Mouse (Mus musculus): Measurements from ENCODE around the gene Plekhg3. TPM values are rescaled to one million over a fixed set of nuclear protein-coding genes. Genes with fewer than 3 reads are reported as not detected.

Gene Plekhg3
- total RNA-seq, 2 experiments from 2014 or later = 11.1 to 13.7 TPM

- no peak for ATAC-seq (replicated peaks; ENCODE audit: poor library complexity)
These were observed 49.1 kb downstream of the Plekhg3 start for GRCm38 (mm10) chr12:76579806-76580205.

DNA sequence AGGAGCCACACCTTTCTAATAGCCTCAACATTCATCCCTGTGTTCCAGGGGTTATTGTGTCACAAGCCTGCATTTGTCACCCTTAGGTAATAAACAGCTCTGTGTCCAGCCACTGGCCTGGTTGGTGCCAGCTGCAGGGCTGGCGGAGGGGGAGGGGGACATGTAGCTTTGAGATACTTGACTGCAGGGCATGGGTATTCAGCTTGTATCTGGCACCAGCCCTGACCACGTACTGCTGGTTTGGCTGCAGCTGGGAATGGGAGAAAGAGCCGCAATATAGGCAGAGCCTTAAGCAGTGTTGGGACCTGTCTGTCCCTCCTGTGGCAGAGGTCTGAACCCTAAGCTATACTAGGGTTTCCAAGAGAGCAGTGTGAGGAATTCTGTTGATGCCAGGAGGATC is 51.4 kb downstream of the Plekhg3 start:
- ATAC-seq (replicated peaks; ENCODE audit: poor library complexity) = no peak

GRCm38 (mm10) chr12:76582841-76583240 is 52.1 kb downstream of the Plekhg3 start:
- ATAC-seq (replicated peaks; ENCODE audit: poor library complexity) = peak; percentile 68

- ATAC-seq (replicated peaks; ENCODE audit: poor library complexity) = no peak
These were observed 52.8 kb downstream of the Plekhg3 start for GRCm38 (mm10) chr12:76583454-76583853.

DNA sequence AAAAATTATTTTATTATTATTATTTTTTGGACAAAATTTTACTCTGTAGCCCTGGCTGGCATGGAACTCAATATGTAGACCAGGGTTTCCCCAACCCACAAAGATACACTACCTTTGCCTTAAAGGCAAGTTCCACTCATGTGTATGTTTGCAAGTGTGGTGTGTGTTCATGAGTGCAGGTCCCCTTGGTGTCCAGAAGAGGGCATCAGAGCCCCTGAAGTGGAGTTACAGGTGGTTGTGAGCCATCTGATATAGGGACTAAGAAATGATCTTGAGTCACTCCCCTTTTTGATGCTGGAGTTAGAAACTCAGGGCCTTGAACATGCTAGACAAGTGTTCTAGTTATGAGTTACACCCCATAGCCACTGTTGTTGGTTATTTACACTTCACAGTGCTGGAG is 54.3 kb downstream of the Plekhg3 start:
- ATAC-seq (replicated peaks; ENCODE audit: poor library complexity) = no peak

DNA sequence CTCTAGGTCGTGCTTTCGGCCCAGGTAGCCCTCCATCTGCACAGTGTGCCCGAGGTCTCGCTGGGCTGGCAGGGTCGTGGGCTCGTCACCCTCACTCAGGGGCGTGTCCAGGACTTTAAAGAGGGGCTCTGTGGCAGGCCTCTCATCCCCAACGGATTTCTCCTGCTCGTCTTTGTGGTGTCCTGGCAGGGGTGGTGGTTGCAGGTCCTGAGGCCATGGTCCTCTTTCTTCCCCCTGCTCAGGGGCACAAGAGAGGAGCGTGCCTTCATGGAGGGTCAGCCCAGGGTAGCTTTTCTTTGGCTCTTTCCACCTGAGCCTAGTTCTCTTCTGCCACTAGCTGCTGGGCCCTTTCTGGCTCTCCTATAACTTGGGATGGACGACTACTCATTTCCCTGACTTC is 56.7 kb downstream of the Plekhg3 start:
- no peak for ATAC-seq (replicated peaks; ENCODE audit: poor library complexity)

- no peak for ATAC-seq (replicated peaks; ENCODE audit: poor library complexity)
These were observed 58.8 kb downstream of the Plekhg3 start for GRCm38 (mm10) chr12:76589531-76589930.

DNA sequence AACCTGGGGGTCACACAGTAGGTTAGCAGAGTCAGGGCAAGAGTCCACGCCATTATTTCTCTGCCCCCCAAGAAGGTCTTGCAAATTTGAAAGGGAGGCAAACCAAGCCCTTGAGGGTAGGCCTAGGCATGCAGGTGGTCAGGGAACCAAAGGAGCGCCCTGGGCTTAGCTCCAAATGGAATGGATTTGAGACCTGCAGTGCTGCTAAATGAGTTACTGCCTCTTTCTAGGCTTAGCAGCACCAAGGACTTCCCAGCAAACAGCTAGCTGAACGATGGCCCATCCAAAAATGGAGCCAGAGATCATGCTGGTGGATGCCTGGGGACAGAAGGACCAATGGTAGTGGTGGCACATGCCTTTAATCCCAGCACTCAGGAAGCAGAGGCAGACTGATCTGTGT is 60.3 kb downstream of the Plekhg3 start:
- no peak for ATAC-seq (replicated peaks; ENCODE audit: poor library complexity)

GRCm38 (mm10) chr12:76592213-76592612 is 61.5 kb downstream of the Plekhg3 start:
- peak; percentile 27 for ATAC-seq (replicated peaks; ENCODE audit: poor library complexity)

- no peak for ATAC-seq (replicated peaks; ENCODE audit: poor library complexity)
These were observed 62.6 kb downstream of the Plekhg3 start for GRCm38 (mm10) chr12:76593254-76593653.

GRCm38 (mm10) chr12:76593839-76594322 is 63.2 kb downstream of the Plekhg3 start:
- ATAC-seq (replicated peaks; ENCODE audit: poor library complexity) = peak; percentile 80

- ATAC-seq (replicated peaks; ENCODE audit: poor library complexity) = no peak
These were observed 63.9 kb downstream of the Plekhg3 start for GRCm38 (mm10) chr12:76594556-76594955.

DNA sequence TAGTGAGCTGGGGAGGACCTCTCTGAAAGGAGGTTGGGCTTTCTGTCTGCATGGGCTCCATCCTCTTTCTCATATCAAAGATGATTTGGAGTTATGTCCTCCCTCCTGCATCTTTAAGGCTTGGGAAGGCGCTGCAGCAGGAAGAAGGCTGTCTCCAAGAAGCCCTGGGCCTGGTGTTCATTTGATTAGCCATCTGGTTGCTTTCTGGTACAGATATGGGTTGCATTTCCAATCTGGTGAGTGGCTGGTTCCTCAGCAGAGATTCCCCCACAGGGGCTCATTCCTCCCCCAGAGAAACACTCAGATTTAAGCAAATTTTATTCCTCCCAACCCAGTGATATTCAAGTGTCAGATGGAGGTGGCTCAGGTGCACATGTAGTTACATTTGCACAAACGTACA is 65.1 kb downstream of the Plekhg3 start:
- no peak for ATAC-seq (replicated peaks; ENCODE audit: poor library complexity)

GRCm38 (mm10) chr12:76596292-76597023 is 65.8 kb downstream of the Plekhg3 start:
- peak; percentile 65 for ATAC-seq (replicated peaks; ENCODE audit: poor library complexity)

- ATAC-seq (replicated peaks; ENCODE audit: poor library complexity) = no peak
These were observed 66.9 kb downstream of the Plekhg3 start for GRCm38 (mm10) chr12:76597577-76598100.

GRCm38 (mm10) chr12:76598196-76598928 is 67.7 kb downstream of the Plekhg3 start:
- no peak for ATAC-seq (replicated peaks; ENCODE audit: poor library complexity)

DNA sequence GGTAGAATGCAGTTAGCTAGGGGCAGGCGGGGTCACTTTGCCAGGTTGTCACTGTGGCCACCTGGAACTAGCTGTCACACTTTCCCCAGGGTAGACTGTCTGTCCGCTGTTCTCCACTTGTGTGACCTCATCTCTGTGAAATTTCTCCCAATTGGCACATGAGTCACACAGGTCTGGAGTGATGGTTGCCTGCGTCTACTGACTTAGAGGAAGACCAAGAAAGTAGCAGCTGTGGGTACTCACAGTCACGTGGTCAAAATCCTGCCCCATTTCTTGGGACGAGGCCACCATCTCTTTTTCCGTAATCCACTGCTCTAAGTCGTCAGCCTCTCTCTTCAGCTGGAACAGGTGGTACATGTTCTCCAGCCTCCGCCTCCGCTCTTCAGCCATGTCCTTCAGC is 73.1 kb downstream of the Plekhg3 start:
- no peak for ATAC-seq (replicated peaks; ENCODE audit: poor library complexity)

DNA sequence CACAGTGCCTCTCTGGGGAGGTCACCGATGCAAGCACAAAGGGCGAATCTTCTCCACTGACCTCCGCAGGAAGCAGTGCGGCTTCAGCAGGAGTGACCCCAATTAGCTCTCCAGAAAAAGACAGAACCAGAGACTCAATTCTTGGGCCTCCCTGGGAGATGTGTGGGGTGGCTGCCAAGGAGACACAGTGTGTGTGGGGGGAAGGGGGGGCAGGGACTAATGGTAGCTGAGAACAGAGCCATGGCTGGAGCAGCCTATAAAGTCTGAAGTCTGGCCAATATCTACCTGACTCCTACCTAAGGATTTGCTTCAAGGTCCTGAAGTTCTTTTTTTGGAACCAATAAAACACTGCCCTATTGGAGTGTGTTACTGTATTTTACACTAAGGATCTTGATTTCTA is 73.9 kb downstream of the Plekhg3 start:
- no peak for ATAC-seq (replicated peaks; ENCODE audit: poor library complexity)

GRCm38 (mm10) chr12:76605837-76606236 is 75.1 kb downstream of the Plekhg3 start:
- peak; percentile 27; the same call in 1 of the 2 replicates for ATAC-seq (replicated peaks; ENCODE audit: poor library complexity)

- no peak for ATAC-seq (replicated peaks; ENCODE audit: poor library complexity)
These were observed 77.5 kb downstream of the Plekhg3 start for GRCm38 (mm10) chr12:76608241-76608640.

- no peak for ATAC-seq (replicated peaks; ENCODE audit: poor library complexity)
These were observed 78.4 kb downstream of the Plekhg3 start for GRCm38 (mm10) chr12:76608997-76609565.

GRCm38 (mm10) chr12:76612621-76613020 is 81.9 kb downstream of the Plekhg3 start:
- no peak for ATAC-seq (replicated peaks; ENCODE audit: poor library complexity)
